In the genomic region with DNA sequence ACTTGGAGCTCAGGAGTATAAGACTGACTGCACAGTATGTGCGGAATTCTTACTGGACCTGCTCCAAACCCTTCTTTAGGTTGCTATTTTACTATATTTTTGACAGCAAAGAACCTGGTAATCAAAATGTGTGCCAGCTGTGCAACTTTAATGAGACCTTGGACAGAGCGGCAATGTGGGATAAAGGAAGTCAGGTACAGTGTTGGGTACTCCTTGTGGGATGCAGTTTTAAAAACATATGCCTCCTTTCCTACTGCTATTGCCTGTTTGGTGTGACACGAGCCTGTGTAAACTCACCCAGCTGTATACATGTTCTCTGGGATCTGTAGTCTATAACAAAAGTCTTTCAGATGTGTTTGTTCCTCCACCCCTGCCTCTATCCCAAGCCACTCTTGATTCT, we compare ENCODE assay signal across 22 mouse cellular contexts.
DNase-seq lines count a peak whose midpoint lies in the region; ATAC-seq lines count a peak whose summit lies in the region.
"Had no signal": no experiment of that assay in that cellular context is flagged by ENCODE, and none has a peak within 500 bp of the region (broad histone marks: within the 10 kb centered on the region; RNA-seq: fewer than 3 reads in every experiment).

No protein-coding gene starts in this region.

- H3K9ac ChIP-seq in embryonic facial prominence, embryonic 15.5 days, result no peak overlapping the region
- H3K9ac ChIP-seq in limb, embryonic 13.5 days, result no peak overlapping the region
- H3K9ac ChIP-seq in limb, embryonic 15.5 days, result no peak overlapping the region
- H3K9ac ChIP-seq: embryonic facial prominence, embryonic 13.5 days; forebrain, embryonic 12.5 days had no signal

- peak overlapping the region; percentile 61; the same call in 1 of the 2 replicates for H3K27ac ChIP-seq in embryonic facial prominence, embryonic 15.5 days (replicated peaks)
- peak overlapping the region; percentile 72; the same call in 1 of the 2 replicates for H3K27ac ChIP-seq in limb, embryonic 13.5 days
- 0 out of 2 replicates have a peak overlapping the region, but pooled peaks have one; percentile 33 for H3K27ac ChIP-seq in limb, embryonic 15.5 days
- H3K27ac ChIP-seq: forebrain, embryonic 10.5 days; forebrain, embryonic 12.5 days had no signal

- ATAC-seq in embryonic facial prominence, embryonic 15.5 days (ENCODE audit: insufficient number of reproducible peaks, low FRiP score, low TSS enrichment, low read depth), result no peak
- peak; percentile 71 for ATAC-seq in limb, embryonic 13.5 days (ENCODE audit: low FRiP score, low read depth)
- ATAC-seq in limb, embryonic 15.5 days (ENCODE audit: insufficient number of reproducible peaks, low FRiP score, low TSS enrichment, low read depth), result no peak
- ATAC-seq: forebrain, embryonic 14.5 days; forebrain, embryonic 16.5 days had no signal

- no peak overlapping the region for H3K4me3 ChIP-seq in embryonic facial prominence, embryonic 15.5 days (replicated peaks)
- no peak overlapping the region for H3K4me3 ChIP-seq in limb, embryonic 13.5 days
- H3K4me3 ChIP-seq in limb, embryonic 15.5 days, result no peak overlapping the region
- H3K4me3 ChIP-seq: embryonic facial prominence, embryonic 13.5 days; erythroblast, embryonic 14.5 days; forebrain, embryonic 10.5 days; forebrain, embryonic 12.5 days had no signal

- no peaks in the 10 kb centered on the region for H3K9me3 ChIP-seq in embryonic facial prominence, embryonic 15.5 days (replicated peaks)
- no peaks in the 10 kb centered on the region for H3K9me3 ChIP-seq in limb, embryonic 13.5 days
- H3K9me3 ChIP-seq in limb, embryonic 15.5 days, result no peaks in the 10 kb centered on the region
- H3K9me3 ChIP-seq: embryonic facial prominence, embryonic 13.5 days; forebrain, embryonic 10.5 days; forebrain, embryonic 12.5 days had no signal

- 62% methylated on average over 3 of the region's 3 CpGs for WGBS in embryonic facial prominence, embryonic 15.5 days
- WGBS in limb, embryonic 13.5 days, result 29% methylated on average over 3 of the region's 3 CpGs
- 38% methylated on average over 3 of the region's 3 CpGs for WGBS in limb, embryonic 15.5 days

- H3K4me1 ChIP-seq in embryonic facial prominence, embryonic 15.5 days, result peaks cover 16% of the 10 kb centered on the region
- peaks cover 17% of the 10 kb centered on the region for H3K4me1 ChIP-seq in limb, embryonic 13.5 days
- peaks cover 7% of the 10 kb centered on the region for H3K4me1 ChIP-seq in limb, embryonic 15.5 days
- H3K4me1 ChIP-seq: forebrain, embryonic 10.5 days; forebrain, embryonic 12.5 days had no signal

- H3K36me3 ChIP-seq in embryonic facial prominence, embryonic 15.5 days, result no peaks in the 10 kb centered on the region
- H3K36me3 ChIP-seq in limb, embryonic 13.5 days, result no peaks in the 10 kb centered on the region
- no peaks in the 10 kb centered on the region for H3K36me3 ChIP-seq in limb, embryonic 15.5 days
- H3K36me3 ChIP-seq: embryonic facial prominence, embryonic 13.5 days; forebrain, embryonic 10.5 days; forebrain, embryonic 12.5 days had no signal

- peak; percentile 55 for DNase-seq in heart, adult 11 months
- no peak for DNase-seq in heart, postnatal 4 days
- no peak for DNase-seq in urinary bladder, postnatal 10 days (ENCODE audit: low spot score)
- no peak for DNase-seq in adrenal gland, postnatal 25 days
- DNase-seq in embryo, embryonic 10 days (ENCODE audit: low spot score), result no peak
- DNase-seq: adrenal gland, adult 8-10 months; adrenal gland, postnatal 14 days; cerebellum, adult 11 months; cerebellum, adult 18-20 months; cerebellum, adult 8-10 months; cerebellum, adult 9-11 months; cerebellum, postnatal 14 days; cerebellum, postnatal 36 days had no signal

- H3K27me3 ChIP-seq in embryonic facial prominence, embryonic 15.5 days, result no peaks in the 10 kb centered on the region
- no peaks in the 10 kb centered on the region for H3K27me3 ChIP-seq in limb, embryonic 13.5 days
- H3K27me3 ChIP-seq in limb, embryonic 15.5 days, result no peaks in the 10 kb centered on the region
- H3K27me3 ChIP-seq: embryonic facial prominence, embryonic 13.5 days; forebrain, embryonic 12.5 days had no signal

- no peak overlapping the region for H3K4me2 ChIP-seq in embryonic facial prominence, embryonic 15.5 days (replicated peaks)
- no peak overlapping the region for H3K4me2 ChIP-seq in limb, embryonic 13.5 days (replicated peaks)
- H3K4me2 ChIP-seq in limb, embryonic 15.5 days, result no peak overlapping the region
- H3K4me2 ChIP-seq: embryonic facial prominence, embryonic 13.5 days; forebrain, embryonic 12.5 days had no signal
